ENCODE assay signal across 8 mouse cellular contexts in the genomic region with DNA sequence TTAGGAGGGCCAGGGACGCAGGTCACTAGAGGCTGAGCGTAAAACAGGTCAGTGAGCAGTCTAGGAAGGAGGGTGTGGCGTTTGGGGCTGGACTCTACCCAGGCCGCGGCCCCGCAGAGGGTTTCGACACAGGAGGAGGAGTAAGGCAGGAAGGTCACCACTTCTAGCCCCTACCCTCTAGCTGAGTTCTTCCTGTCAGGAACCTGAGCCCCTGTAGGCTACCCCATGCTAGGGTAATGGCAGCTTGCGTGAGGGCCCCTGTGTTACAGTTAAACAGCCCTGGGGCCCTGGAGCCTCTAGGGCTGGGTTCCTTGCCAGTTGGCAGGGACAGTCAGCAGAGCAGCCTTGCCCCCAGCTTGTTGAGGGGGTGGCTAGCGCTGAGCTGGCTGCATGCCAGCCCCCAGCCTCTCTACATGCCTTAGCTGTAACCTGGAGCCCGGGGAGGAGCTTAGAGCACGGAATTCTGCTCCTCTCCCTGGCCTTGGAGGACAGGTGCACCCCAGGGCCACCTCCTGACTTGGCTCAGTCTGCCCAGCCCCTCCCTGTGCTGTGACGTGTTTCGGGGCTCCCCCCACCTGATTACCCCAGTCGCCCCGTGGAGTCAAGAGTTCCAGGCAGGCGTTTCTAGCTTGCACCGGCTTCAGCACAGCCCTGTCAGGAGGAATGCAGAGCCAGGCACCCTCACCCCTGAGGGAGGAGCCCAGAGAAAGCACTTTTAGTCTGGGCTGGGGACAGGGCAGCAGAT. TPM values are rescaled to one million over a fixed set of nuclear protein-coding genes. Genes with fewer than 3 reads are reported as not detected.
A peak's percentile ranks its signal among the peaks of the same experiment; 100 is the strongest.
DNase-seq lines count a peak whose midpoint lies in the region; ATAC-seq and TF ChIP-seq lines count a peak whose summit lies in the region.

No protein-coding gene starts in this region.

- H3K36me3 ChIP-seq in intestine, embryonic 15.5 days, result peaks cover 31% of the 10 kb centered on the region
- H3K36me3 ChIP-seq in small intestine, adult 2 months (ENCODE audit: control insufficient read depth, insufficient read depth, low read length), result peaks cover 45% of the 10 kb centered on the region

- peak overlapping the region; percentile 52 for H3K4me2 ChIP-seq in intestine, embryonic 15.5 days (replicated peaks)

- ATAC-seq in intestine, embryonic 15.5 days, result peak; percentile 85
- peak; percentile 42 for ATAC-seq in megakaryocyte progenitor cell, adult 5-6 weeks (replicated peaks; ENCODE audit: poor library complexity)

- H3K27me3 ChIP-seq in intestine, embryonic 15.5 days (replicated peaks), result no peaks in the 10 kb centered on the region
- H3K27me3 ChIP-seq in small intestine, adult 2 months (ENCODE audit: control insufficient read depth, insufficient read depth, low read length), result no peaks in the 10 kb centered on the region

- H3K9ac ChIP-seq in intestine, embryonic 15.5 days, result peak overlapping the region; percentile 38

- intact Hi-C loops in left cerebral cortex, postnatal 4 days (cut with DNase I), result no loop called here

- TF ChIP-seq CTCF in small intestine, adult 2 months (IDR thresholded peaks at IDR 0.05; ENCODE audit: extremely low read depth, insufficient read length, insufficient replicate concordance, low read depth, low read length), result no peak

- no peaks in the 10 kb centered on the region for H3K9me3 ChIP-seq in intestine, embryonic 15.5 days

- peaks cover 32% of the 10 kb centered on the region for H3K4me1 ChIP-seq in intestine, embryonic 15.5 days (replicated peaks)
- H3K4me1 ChIP-seq in small intestine, adult 2 months (ENCODE audit: control insufficient read depth, insufficient read depth, insufficient read length, low read length), result peaks cover 12% of the 10 kb centered on the region; the same call in 1 of the 2 replicates

- WGBS in intestine, embryonic 15.5 days, result 28% methylated on average over 17 of the region's 17 CpGs
- WGBS in small intestine, adult 2 months, result 11% methylated on average over 17 of the region's 17 CpGs

- TF ChIP-seq POLR2A in small intestine, adult 2 months (IDR thresholded peaks at IDR 0.05; ENCODE audit: low read depth, low read length), result no peak

- peak overlapping the region; percentile 33 for H3K4me3 ChIP-seq in intestine, embryonic 15.5 days (replicated peaks)
- H3K4me3 ChIP-seq in small intestine, adult 2 months (ENCODE audit: low read depth, low read length), result peak overlapping the region; percentile 78

- DNase-seq in Muller cell, postnatal 12 days (ENCODE audit: inconsistent ontology term), result peak; percentile 92
- peak; percentile 84 for DNase-seq in cerebellum, adult 11 months
- peak; percentile 53 to 72 for DNase-seq in frontal cortex, adult 2 months (ENCODE audit: extremely low spot score in 1 of 2, low spot score in 1 of 2)
- DNase-seq in left cerebral cortex, postnatal 4 days, result peak; percentile 83
- DNase-seq in thymus, postnatal 25 days, result no peak

- peak overlapping the region; percentile 92 for H3K27ac ChIP-seq in intestine, embryonic 15.5 days
- peak overlapping the region; percentile 98 for H3K27ac ChIP-seq in small intestine, adult 2 months (ENCODE audit: insufficient read depth, low read depth, low read length)

RNA-seq across cellular contexts. Expression of a gene that starts 15.6 kb away (rescaled TPM):
- 543 and 568 TPM in 2 replicates for polyA plus RNA-seq in frontal cortex, adult 2 months (2012; rRNA removed)
- polyA plus RNA-seq in intestine, embryonic 15.5 days (2015; fragmentation: Nextera tagmentation; extraction: Ambion mirVana), result 1,607 and 1,644 TPM in 2 replicates
- 100 to 1,000 TPM; 657 to 680 TPM for total RNA-seq in left cerebral cortex, postnatal 4 days (2021)
- 3,223 and 3,257 TPM in 2 replicates for total RNA-seq in megakaryocyte progenitor cell, adult 5-6 weeks (2015)
- 1,603 and 2,013 TPM in 2 replicates for total RNA-seq in megakaryocyte progenitor cell, adult 5-6 weeks (2017)
- polyA plus RNA-seq in small intestine, adult 2 months (2012; rRNA removed), result 1,193 and 2,017 TPM in 2 replicates

RNA-seq across cellular contexts. Expression of a gene that starts 21.4 kb away (rescaled TPM):
- 37.6 and 38.2 TPM in 2 replicates for polyA plus RNA-seq in frontal cortex, adult 2 months (2012; rRNA removed)
- 31.8 and 34.7 TPM in 2 replicates for polyA plus RNA-seq in intestine, embryonic 15.5 days (2015; fragmentation: Nextera tagmentation; extraction: Ambion mirVana)
- 10 to 100 TPM; 85.8 to 87.0 TPM for total RNA-seq in left cerebral cortex, postnatal 4 days (2021)
- total RNA-seq in megakaryocyte progenitor cell, adult 5-6 weeks (2015), result 17.5 and 17.7 TPM in 2 replicates
- 33.2 and 35.3 TPM in 2 replicates for total RNA-seq in megakaryocyte progenitor cell, adult 5-6 weeks (2017)
- polyA plus RNA-seq in small intestine, adult 2 months (2012; rRNA removed), result 26.4 and 30.7 TPM in 2 replicates

RNA-seq across cellular contexts. Expression of a gene that starts 37.2 kb away (rescaled TPM):
- 35.3 and 36.9 TPM in 2 replicates for polyA plus RNA-seq in frontal cortex, adult 2 months (2012; rRNA removed)
- 56.9 and 58.2 TPM in 2 replicates for polyA plus RNA-seq in intestine, embryonic 15.5 days (2015; fragmentation: Nextera tagmentation; extraction: Ambion mirVana)
- total RNA-seq in left cerebral cortex, postnatal 4 days (2021), result 10 to 100 TPM; 23.9 to 24.7 TPM
- total RNA-seq in megakaryocyte progenitor cell, adult 5-6 weeks (2015), result 40.4 and 52.8 TPM in 2 replicates
- 69.6 and 73.0 TPM in 2 replicates for total RNA-seq in megakaryocyte progenitor cell, adult 5-6 weeks (2017)
- 65.1 and 136 TPM in 2 replicates for polyA plus RNA-seq in small intestine, adult 2 months (2012; rRNA removed)

RNA-seq across cellular contexts. Expression of a gene that starts 59.2 kb away (rescaled TPM):
- 86.3 and 86.5 TPM in 2 replicates for polyA plus RNA-seq in frontal cortex, adult 2 months (2012; rRNA removed)
- polyA plus RNA-seq in intestine, embryonic 15.5 days (2015; fragmentation: Nextera tagmentation; extraction: Ambion mirVana), result 18.6 and 19.8 TPM in 2 replicates
- 10 to 100 TPM; 28.4 to 31.5 TPM for total RNA-seq in left cerebral cortex, postnatal 4 days (2021)
- total RNA-seq in megakaryocyte progenitor cell, adult 5-6 weeks (2015), result 9.8 and 12.3 TPM in 2 replicates
- 2.8 and 4.6 TPM in 2 replicates for total RNA-seq in megakaryocyte progenitor cell, adult 5-6 weeks (2017)
- 9.9 and 13.6 TPM in 2 replicates for polyA plus RNA-seq in small intestine, adult 2 months (2012; rRNA removed)
